ENCODE assay signal across 8 mouse cellular contexts in genomic region chr17:78434746-78435145, GRCm38 (mm10). TPM values are rescaled to one million over a fixed set of nuclear protein-coding genes. Genes with fewer than 3 reads are reported as not detected.
DNase-seq lines count a peak whose midpoint lies in the region; ATAC-seq and TF ChIP-seq lines count a peak whose summit lies in the region.

No protein-coding gene starts in this region.

- H3K4me1 ChIP-seq in hindbrain, embryonic 10.5 days (replicated peaks), result no peaks in the 10 kb centered on the region
- H3K4me1 ChIP-seq in hindbrain, embryonic 14.5 days (replicated peaks; ENCODE audit: control insufficient read depth, insufficient read depth, low read length), result no peaks in the 10 kb centered on the region
- no peaks in the 10 kb centered on the region for H3K4me1 ChIP-seq in heart, postnatal 0 days (ENCODE audit: control insufficient read depth, insufficient read depth)

- no peaks in the 10 kb centered on the region for H3K36me3 ChIP-seq in hindbrain, embryonic 10.5 days
- H3K36me3 ChIP-seq in hindbrain, embryonic 14.5 days (replicated peaks; ENCODE audit: control insufficient read depth, insufficient read depth), result no peaks in the 10 kb centered on the region
- no peaks in the 10 kb centered on the region for H3K36me3 ChIP-seq in heart, postnatal 0 days (replicated peaks; ENCODE audit: control insufficient read depth, insufficient read depth, low read length)
- no peaks in the 10 kb centered on the region for H3K36me3 ChIP-seq in splenic B cell, adult 2 months (ENCODE audit: control insufficient read depth, insufficient read depth, low read length, poor library complexity, severe bottlenecking)

- peak; percentile 80 for TF ChIP-seq CTCF in heart, postnatal 0 days (IDR thresholded peaks at IDR 0.05; ENCODE audit: low read depth)

- H3K9ac ChIP-seq in hindbrain, embryonic 14.5 days, result no peak overlapping the region
- no peak overlapping the region for H3K9ac ChIP-seq in heart, postnatal 0 days (replicated peaks; ENCODE audit: low read depth, low read length)

- no peak for ATAC-seq in hindbrain, embryonic 14.5 days (ENCODE audit: low FRiP score)
- no peak for ATAC-seq in heart, postnatal 0 days (ENCODE audit: insufficient read depth, low read depth)

- no peak for TF ChIP-seq EP300 in heart, postnatal 0 days (IDR thresholded peaks at IDR 0.05; ENCODE audit: low read depth)

- H3K9me3 ChIP-seq in hindbrain, embryonic 10.5 days, result no peaks in the 10 kb centered on the region
- no peaks in the 10 kb centered on the region for H3K9me3 ChIP-seq in hindbrain, embryonic 14.5 days (ENCODE audit: control insufficient read depth, low read length)
- H3K9me3 ChIP-seq in heart, postnatal 0 days (replicated peaks; ENCODE audit: control insufficient read depth, low read length), result no peaks in the 10 kb centered on the region

- no peak overlapping the region for H3K27ac ChIP-seq in hindbrain, embryonic 10.5 days
- H3K27ac ChIP-seq in hindbrain, embryonic 14.5 days, result no peak overlapping the region
- no peak overlapping the region for H3K27ac ChIP-seq in heart, postnatal 0 days (ENCODE audit: low read depth)

- no peak overlapping the region for H3K4me2 ChIP-seq in hindbrain, embryonic 14.5 days (replicated peaks)
- no peak overlapping the region for H3K4me2 ChIP-seq in heart, postnatal 0 days (ENCODE audit: low read depth, low read length)

- H3K27me3 ChIP-seq in hindbrain, embryonic 10.5 days (ENCODE audit: insufficient read depth, poor library complexity, severe bottlenecking), result no peaks in the 10 kb centered on the region
- H3K27me3 ChIP-seq in hindbrain, embryonic 14.5 days (ENCODE audit: control insufficient read depth, insufficient read depth, low read length), result no peaks in the 10 kb centered on the region
- H3K27me3 ChIP-seq in heart, postnatal 0 days (ENCODE audit: control insufficient read depth, insufficient read depth, low read length), result no peaks in the 10 kb centered on the region
- no peaks in the 10 kb centered on the region for H3K27me3 ChIP-seq in splenic B cell, adult 2 months (ENCODE audit: control insufficient read depth, insufficient read depth, low read length, poor library complexity, severe bottlenecking)

- WGBS in hindbrain, embryonic 10.5 days, result 55% methylated on average over 1 of the region's 1 CpGs
- 41% methylated on average over 1 of the region's 1 CpGs for WGBS in hindbrain, embryonic 14.5 days
- 42% methylated on average over 1 of the region's 1 CpGs for whole genome bisulfite sequencing in heart, postnatal 0 days

- H3K4me3 ChIP-seq in hindbrain, embryonic 10.5 days, result no peak overlapping the region
- H3K4me3 ChIP-seq in hindbrain, embryonic 14.5 days (replicated peaks; ENCODE audit: low read length), result no peak overlapping the region
- H3K4me3 ChIP-seq in heart, postnatal 0 days (ENCODE audit: low read depth, low read length), result no peak overlapping the region

- DNase-seq in hindbrain, embryonic 10.5 days (ENCODE audit: low spot score), result peak; percentile 41
- no peak for DNase-seq in hindbrain, embryonic 14.5 days (ENCODE audit: low spot score)
- DNase-seq in 3T3-L1 (ENCODE audit: low read depth, low spot score) (peak; percentile 73), R1 (ENCODE audit: low read depth, low spot score) (peak; percentile 68)
- DNase-seq in cerebellum, adult 9-10 months, result peak; percentile 57
- DNase-seq in heart, postnatal 0 days (ENCODE audit: low spot score), result no peak
- peak; percentile 69 for DNase-seq in lung, postnatal 10 days
- peak; percentile 70 for DNase-seq in splenic B cell, adult 2 months (ENCODE audit: low read depth, low spot score)

RNA-seq across cellular contexts. Expression of gene Fez2, which starts 16.8 kb away (rescaled TPM):
- polyA plus RNA-seq in hindbrain, embryonic 10.5 days (2016; fragmentation: Nextera tagmentation; extraction: Ambion mirVana), result 37.9 and 51.1 TPM in 2 replicates
- 59.7 and 69.0 TPM in 2 replicates for polyA plus RNA-seq in hindbrain, embryonic 14.5 days (2014; fragmentation: Nextera tagmentation; extraction: Ambion mirVana)
- total RNA-seq in heart, postnatal 0 days (2014; rRNA removed; ENCODE audit: low replicate concordance), result 62.4 and 72.3 TPM in 2 replicates
- 63.2 and 65.6 TPM in 2 replicates for polyA plus RNA-seq in heart, postnatal 0 days (2015; fragmentation: Nextera tagmentation; extraction: Ambion mirVana)

Comparison
In these comparisons a context has a peak if more than half of its experiments do, and no peak if none do; other contexts are left out.
1. DNase-seq: peak in hindbrain, embryonic 10.5 days (single experiment), 3T3-L1 (single experiment), R1 (single experiment), cerebellum, adult 9-10 months (single experiment), lung, postnatal 10 days (single experiment) and splenic B cell, adult 2 months (single experiment); none in hindbrain, embryonic 14.5 days (single experiment) and heart, postnatal 0 days (single experiment).